Mouse (Mus musculus) lung, postnatal 36 days (tissue): ENCODE results near the gene Ildr2.
A peak's percentile ranks its signal among the peaks of the same experiment; 100 is the strongest.

Experiments used
- DNase-seq: peaks from one replicate; pipeline ENCODE4 v3.0.0; 2022; ENCODE audit warnings: mixed read lengths

The Ildr2 gene

DNA sequence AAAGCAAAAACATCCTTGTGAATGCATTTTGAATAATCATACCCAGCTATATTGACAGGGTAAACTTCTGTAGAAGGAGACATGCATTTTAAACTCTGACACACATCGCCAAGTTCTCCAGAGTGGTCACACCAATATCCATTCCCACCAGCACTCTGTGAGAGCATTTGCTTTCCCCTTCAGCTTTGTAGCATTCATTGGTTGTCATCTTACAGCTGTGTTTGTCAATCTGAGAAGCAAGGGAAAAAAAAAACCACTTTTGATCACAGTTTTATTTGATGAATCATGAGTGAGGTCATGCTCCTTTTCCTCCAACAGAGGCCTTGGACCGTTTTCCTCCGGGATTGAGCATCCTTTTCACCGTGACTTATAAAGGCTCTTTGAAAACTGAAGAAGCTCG is 89.6 kb downstream of the Ildr2 start:
- no peak for DNase-seq

DNA sequence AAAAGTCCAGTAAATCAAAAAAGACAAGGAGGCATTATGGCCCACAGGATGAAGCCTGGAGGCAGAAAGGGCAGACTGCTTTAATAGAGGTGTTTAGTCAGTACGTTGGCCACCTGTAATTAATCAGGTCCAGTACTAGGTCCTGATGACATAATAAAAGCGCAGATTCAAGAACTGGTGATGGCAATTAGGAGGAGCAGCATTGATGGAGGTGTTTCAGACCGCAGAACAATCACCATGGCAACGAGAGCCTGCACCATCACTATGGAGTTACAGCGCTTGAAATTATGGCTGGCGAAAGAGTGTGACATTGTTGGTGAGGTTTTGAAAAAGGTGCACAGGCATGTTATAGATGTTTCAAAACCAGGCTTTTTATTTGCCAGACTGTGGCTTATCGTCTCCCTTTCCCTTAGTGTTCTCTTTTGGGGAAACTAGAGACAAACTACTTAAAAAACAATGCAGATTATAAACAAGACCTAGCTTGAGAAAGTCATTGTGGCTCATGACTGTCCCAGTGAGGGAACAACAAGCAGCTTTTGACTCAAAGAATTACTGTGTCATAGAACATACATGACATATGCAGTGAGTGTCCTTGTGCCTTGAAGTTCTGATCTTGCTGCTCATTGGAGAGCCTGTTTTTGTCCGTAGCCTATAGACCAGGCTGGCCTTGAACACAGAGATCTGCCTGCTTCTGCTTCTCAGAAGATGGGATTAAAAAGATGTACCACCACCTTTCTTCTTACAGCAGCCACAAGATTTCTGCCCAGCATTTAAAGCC is 90.5 kb downstream of the Ildr2 start:
- no peak for DNase-seq

- no peak for DNase-seq
These were observed 91.7 kb downstream of the Ildr2 start for GRCm38 (mm10) chr1:166345602-166346001.

GRCm38 (mm10) chr1:166346906-166347305 is 93.0 kb downstream of the Ildr2 start:
- no peak for DNase-seq

- DNase-seq: no peak
These were observed 95.4 kb downstream of the Ildr2 start for GRCm38 (mm10) chr1:166349341-166349740.

- no peak for DNase-seq
These were observed 95.8 kb downstream of the Ildr2 start for GRCm38 (mm10) chr1:166349751-166350150.

DNA sequence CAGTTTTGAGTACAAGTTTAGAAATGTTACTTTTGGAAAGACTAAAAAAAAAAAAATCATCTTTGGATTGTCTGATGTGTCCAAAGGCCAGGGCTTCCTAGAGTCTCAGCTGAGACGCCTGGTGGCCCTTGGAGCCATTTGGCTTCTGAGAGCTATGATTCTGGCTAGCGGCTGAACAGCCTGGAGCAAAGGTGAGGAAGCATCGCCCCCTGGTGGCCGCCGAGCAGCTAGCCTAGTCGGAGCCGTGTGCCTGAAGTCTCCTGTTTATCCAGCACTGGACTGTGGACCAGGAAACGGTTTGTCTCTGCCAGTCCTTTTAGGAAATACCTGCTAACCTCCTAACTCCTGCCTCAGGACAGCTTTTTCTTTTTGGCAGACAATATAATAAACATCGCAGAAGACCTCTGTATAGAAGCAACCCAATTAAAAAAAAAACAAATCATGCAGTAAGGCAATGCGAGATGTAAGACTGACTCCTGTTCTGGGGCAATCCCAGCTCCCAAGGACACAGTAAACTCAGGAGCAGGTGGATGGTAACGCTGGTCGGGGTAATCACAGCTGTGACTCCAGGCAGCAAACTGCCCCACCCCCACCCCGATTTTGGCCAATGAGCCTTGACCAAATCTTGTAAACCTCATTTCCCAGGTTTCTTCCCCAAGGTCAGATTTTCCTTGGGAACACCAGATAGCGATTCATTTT is 106.4 kb downstream of the Ildr2 start:
- DNase-seq: peak; percentile 89

- no peak for DNase-seq
These were observed 107.0 kb downstream of the Ildr2 start for GRCm38 (mm10) chr1:166360896-166361295.

- no peak for DNase-seq
These were observed 107.9 kb downstream of the Ildr2 start for GRCm38 (mm10) chr1:166361842-166362241.

GRCm38 (mm10) chr1:166362659-166363058 is 108.7 kb downstream of the Ildr2 start:
- no peak for DNase-seq

GRCm38 (mm10) chr1:166363122-166363521 is 109.2 kb downstream of the Ildr2 start:
- DNase-seq: no peak
